Mouse (Mus musculus) adrenal gland, postnatal 25 days (tissue): ENCODE results near the gene Gm20458. TPM values are rescaled to one million over a fixed set of nuclear protein-coding genes. Genes with fewer than 3 reads are reported as not detected.

Experiments used
- DNase-seq: peaks from one replicate; pipeline ENCODE4 v3.0.0; 2021; ENCODE audit warnings: mixed read lengths
- total RNA-seq: library from RNA; stranded (reverse); gene quantifications from 2 replicates; pipeline ENCODE4 v1.2.3, GENCODE M21; 2021

The Gm20458 gene
- total RNA-seq, 1 experiment from 2014 or later, result 4.0 TPM

DNA sequence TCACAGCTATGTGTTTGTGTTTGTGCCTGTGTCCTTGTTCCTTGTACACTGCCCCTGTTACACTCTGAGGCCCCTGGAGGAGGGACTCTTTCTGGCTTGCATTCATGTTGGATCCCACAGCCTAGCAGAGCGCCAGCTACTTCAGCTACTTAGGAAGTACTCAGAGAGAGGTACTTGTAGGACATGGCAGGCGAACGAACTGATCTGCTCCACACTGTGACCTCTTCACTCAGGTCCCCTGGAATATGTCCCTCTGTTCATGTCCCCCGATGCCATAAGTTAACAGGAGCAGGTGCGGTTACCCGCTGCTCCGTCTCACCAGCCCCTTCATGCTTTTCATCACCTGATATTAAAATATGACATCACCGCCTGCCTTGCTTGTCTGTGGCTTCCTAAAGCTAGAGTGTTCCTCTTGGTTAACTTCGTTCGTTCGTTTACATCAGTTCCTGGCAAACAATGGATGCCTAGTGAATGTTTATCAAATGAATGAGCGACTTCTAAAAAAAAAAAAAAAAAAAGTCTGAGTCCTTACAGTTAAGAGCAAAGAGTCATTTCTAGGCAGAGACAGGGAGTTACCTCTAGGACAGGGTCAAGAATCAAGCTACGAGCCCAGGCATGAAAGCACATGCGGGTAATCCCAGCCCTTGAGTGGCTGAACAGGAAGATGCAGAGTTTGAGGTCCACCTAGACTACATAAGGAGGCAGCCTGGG, 7.6 kb upstream of the Gm20458 start:
- DNase-seq, result no peak

DNA sequence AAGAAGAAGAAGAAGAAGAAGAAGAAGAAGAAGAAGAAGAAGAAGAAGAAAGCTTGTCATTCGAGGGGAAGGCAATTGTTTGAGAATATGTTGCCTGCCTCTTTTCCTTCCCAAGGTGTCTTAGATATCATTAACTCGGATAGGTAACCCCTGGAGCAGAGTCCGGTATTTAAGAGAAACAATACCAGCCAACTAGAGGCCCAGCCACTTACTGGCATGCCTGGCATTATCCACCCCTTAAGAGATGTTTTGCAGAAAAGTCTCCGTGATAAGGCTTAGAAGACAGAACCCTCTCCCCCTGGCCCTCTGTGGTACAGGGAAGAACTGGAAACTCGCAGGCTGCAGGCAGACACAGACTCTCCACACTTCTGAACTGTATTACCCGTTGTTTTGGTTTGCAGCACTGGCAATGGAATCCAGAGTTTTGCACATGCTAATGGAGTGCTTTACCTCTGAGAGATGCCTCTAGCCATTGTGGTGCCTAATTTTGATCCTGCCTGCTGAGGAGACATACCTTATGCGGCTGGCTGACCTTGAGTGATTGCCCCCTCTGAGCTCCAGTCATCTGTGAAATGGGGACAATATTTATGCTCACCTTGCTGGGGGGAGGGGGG, 6.8 kb upstream of the Gm20458 start:
- DNase-seq, result no peak

DNA sequence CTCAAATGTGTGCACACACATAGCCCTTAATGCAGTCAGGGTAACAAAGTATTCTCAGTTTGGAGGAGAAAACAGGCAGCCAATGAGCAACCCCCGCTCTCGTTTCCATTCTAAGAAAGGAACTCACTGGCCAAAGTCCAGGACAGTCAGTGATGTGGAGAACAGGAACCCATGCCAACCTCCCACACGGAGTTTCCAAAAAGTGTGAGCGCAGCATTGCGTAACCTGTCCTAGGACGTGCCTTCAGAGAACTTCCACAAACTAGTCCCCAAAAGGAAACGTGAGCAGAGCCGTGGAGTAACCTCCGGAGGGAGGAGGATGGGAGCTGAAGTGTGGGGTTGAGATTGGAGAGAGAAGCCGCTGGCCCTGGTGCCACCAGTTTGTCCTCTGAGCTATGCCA, 5.9 kb upstream of the Gm20458 start:
- DNase-seq, result peak; percentile 66

DNA sequence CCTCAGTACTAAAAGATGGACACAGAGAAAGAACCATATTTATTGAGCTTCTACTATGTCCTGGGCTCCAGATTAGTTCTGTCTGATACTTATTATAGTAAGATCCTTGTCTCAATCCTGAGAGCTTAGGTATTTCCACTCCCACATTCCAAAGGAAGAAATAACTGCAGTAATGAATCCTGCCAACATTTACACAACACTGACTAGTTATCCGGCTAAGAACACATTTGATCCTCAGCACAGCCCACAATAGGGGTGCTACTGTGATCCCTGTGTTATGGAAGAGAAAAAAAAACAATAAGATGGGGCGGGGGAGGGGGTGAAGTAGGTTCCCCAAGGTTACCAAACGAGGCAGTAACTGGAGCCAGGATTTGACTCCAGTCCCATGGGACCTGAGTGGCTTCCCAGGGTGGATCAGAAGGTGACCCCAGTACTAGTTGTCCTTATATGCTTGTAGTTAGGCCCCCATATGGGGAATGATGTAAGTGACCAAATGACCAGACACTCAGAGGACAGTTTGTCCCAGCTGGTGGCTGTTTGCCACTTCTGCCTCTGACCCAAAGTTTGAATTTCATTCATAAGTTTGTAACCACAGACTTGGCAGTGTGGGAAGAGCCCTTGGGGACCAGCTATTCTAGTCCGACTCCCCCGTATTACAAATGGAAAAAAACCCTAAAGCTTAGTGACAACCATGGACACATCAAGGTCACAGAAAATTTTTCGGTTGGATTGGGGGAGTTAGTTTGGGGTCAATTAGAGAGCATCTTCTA, 5.2 kb upstream of the Gm20458 start:
- no peak for DNase-seq

DNA sequence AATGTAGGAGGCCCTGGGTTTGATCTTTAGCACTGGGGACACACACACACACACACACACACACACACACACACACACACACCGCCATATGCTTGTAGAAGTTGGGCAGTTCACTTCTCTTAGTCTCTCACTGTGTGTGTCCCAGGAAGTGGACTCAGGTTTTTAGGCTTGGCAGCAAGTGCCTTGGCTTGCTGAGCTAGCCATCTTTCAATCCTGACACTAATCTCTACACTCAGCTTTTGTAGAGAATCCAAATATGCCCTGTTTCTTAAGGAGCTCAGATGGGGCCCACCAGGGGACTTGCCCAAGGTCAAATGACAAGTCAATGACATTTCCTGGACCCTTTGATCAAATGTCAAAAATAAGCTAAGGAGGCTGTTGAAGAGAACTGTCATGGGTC, 4.4 kb upstream of the Gm20458 start:
- DNase-seq, result no peak

DNA sequence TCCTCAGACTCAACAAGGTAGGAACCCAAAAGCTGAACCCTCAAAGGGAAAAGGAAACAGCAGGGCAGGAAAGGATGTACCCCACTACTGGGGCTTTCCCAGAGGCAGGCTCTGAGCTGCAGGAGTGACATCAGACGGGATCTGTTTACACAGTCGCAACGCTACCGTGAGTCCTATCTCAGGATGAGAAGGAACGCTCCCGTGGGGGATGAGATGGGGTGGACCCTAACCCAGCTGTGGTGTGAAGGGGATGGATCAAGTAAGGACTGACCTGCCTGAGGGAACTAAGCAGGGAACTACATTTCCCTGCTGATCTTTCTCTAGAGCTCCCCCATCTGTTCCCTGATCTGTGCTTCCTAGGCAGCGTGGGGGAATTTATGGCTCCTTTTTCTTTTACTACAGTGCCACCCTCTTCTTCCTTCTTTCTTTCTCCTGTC, 3.9 kb upstream of the Gm20458 start, which contains the start of gene Sys1:
Sys1 (plus strand) TSS at position 101 of the 437 bp plus-strand sequence.
- no peak for DNase-seq

DNA sequence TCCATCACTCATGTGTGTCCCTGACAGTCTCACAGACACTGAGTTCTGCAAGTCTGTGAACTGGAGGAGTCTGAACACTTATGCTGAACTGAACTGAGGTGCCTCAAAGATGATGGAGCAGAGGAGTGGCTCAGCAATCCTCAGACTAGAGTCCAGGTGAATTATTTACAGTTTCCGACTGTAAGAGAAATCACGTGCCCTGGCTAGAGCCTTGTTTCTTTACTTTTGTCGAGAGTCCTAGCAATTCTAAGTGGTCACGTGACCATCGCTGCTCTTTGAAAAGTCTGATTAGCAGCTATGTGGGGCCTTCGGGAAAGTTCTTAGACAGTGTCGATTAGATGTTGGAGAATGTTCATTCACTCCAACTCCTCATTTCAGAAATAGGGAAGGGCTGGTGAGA, 2.8 kb upstream of the Gm20458 start:
- no peak for DNase-seq

DNA sequence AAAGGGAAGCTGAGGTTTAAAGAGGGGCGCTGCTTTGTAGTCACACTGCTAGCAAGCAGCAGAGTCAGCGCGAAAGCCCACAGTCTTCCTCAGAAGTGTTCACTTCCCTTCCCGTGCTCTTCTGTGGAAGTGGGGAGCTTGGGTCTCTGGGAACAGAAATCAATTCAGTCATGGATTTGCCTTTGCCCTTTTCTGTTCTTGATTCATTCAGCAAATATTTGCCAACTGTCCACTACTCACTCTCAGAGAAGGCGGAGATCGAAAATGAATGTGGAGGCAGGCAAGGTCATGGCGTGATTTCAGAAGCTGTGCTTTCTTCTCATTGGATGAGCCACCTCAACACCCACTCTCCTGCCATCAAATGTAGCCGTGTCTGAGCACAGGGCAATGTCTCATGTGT, 2.2 kb upstream of the Gm20458 start:
- peak; percentile 51 for DNase-seq

DNA sequence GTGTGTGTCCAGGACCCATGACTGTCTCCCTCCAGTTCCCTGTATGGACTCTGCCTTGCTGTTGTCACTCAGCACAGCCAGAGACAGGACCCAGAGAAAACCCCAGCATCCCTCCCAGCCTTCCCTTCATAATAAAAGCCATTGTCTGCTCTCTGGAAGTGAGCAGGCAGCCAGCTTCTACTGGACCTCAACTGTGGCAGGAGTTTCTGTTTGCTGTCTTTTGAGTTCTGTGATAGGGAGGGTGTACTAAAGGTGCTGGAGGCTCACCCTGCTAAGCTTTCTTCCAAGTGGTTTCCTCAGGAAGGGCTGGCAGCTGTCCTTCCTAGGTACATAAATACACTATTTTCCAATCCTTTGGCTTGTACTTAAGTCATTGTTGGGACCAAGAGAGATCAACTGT, 4.4 kb downstream of the Gm20458 start:
- DNase-seq, result no peak

DNA sequence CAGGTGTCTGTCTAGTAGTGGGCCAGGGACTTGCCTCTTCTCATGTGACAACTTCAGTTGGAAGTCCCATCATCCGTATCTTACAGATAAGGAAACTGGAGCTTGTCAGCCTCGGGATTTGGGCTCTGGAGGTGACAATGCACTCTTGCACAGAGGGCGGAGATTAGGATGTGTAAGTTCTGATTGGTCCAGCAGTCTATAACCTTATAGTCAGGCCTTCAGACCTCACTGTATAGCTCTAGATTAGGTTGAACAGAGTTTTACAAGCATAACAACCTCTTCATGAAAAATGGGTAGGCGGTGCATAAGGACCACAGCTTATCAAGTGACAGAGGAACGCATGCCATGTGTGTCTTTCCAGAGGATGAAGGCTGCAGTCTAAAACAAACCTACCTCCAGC, 6.0 kb downstream of the Gm20458 start:
- no peak for DNase-seq

DNA sequence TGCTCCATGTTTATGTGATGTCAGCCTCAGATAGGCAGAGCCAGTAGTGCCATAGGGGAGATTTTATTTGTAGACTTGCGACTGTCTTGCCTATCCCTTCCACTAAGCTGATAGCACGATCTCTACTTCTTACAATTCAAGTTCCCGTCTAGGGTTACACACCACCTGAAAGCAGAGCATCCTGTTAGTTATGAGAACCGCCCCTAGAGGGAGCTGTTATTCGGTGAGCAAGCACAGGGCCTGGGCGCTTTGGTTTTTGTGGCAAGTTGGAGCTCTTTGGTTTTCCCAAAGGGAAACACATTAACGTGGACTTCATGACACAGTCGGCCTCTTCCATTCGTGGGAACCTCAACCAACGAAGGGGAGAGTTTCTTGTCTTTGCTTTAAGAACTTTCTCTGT, 9.5 kb downstream of the Gm20458 start:
- DNase-seq, result peak; percentile 47

DNA sequence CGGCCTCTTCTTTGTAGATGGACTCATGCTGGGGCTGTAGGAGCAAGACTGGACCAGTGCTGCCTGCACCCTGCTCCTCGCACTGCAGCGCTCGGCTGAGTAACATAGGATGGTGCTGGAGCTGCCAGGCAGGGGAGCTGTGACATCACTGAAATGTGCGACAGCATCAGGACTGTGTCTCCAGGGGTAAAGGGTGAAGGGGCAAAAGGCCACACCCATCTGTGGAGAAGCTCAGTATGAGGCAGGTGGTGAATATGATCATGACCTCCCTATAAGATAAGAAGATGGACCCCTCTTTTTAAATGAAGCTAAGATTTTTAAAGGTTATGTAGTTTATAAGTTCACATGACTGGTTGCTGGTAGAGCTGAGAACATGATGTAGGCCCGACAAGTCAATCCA, 12.9 kb downstream of the Gm20458 start, which contains the start of gene Trp53tg5:
Trp53tg5 (minus strand) TSS at position 101 of the 400 bp plus-strand sequence.
- no peak for DNase-seq

DNA sequence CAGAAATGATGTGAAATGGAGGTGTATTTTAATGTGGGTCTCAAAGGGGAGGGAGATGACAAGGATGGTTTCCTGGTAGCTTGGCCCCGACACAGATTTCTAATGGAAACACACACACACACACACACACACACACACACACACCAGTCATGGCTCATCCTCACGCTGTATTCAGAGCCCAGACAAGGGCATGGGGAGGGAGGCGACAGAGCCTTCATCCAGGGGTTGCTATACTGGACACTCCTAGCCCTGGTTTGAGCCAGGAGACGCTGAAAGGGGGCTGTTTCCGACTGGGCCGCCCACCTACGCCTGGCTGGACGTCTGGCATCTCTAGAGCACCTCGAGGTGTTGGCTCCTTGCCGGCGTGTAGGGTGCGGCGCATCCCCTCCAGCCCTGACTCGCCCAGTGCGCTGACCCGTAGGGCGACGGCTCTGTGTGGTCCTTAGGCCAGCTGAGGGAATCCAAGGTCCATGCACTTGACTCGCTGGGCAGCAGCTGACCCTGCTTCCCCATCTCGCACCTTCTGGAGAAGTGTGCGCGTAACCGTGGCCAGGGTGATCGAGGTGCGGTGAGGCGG, 25.0 kb downstream of the Gm20458 start, which contains the start of gene Dbndd2:
Dbndd2 (plus strand) TSS at position 426 of the 577 bp plus-strand sequence.
- peak; percentile 39 for DNase-seq

DNA sequence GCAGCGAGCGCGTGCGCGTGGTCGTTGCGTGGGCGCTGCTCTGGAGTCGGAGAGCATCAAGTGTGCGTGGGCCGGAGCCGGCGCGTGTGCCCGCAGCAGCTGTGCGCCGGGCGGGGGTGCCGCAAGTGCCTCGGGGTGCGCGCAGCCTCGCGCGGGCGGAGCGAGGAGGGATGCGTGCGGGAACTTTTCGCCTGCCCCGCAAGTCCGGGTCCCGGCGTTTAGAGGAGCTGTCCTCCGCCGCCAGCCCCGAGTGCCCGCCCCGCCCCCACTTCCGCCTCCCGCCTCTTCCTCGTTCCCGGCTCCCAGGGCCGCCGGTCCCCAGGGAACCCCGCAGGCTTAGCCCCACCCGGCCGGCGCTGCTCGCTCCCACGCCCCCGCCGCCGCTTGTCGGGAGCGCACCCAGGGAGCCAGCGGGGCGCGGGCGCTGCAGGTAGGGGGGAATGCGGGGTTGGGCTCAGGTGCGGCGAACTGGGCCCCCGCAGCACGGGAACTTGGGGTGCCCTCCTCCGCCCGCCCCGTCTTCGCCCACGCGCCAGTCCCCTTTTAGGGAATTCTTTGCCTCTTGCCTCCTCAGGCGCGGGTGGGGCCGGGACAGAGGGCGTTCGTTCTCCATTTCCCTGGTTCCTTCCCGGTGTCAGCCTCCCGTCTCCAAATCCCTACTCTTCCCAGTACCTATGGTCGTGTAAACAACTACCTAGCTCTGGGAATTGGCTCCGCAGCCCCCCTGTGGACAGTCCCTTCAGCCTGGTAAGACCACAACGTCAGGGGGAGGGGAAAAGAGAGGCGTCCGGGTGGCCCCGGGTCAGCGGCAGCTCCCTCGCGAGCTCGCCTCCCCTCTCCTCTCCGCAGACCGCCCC, 25.7 kb downstream of the Gm20458 start:
- DNase-seq, result peak; percentile 74

DNA sequence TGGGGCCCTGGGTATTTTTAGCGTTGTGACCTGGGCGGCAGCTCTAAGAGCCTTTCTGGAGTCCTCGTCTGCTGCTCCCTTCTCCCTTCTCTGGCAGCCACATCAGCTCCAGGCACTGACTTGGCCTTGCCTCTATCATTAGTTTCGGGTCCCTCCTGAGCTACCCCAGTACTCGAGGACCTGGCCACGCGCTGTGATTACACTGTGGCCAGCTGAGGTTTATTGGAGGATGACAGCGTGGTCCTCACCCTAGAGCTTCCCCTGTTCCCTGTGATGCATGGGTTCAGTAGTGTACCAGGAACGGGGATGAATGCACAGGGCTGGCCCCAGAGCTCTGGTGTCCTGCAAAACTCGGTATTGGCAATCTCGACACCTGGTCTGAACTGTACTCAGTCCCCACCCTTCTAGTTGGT, 26.4 kb downstream of the Gm20458 start:
- DNase-seq, result no peak

DNA sequence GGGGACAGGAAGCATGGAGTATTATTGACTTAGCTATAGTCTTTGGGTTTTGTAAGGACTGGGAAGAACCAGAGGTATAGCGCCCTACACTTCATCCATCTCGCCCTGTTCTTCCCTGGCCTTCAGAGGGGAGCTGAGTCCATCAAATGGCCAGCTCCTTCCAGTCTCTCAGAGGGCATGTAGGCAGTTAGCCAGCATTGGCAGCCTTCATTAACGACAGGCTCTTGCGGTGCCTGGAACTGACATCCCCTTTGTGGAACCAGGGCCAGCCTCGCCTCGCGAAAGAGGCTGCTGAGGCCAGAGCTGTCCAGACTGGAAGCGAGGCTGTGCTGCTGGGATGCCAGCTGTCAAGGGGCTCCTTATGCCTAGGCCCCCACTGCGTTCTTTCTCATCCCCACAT, 27.0 kb downstream of the Gm20458 start:
- DNase-seq, result no peak

DNA sequence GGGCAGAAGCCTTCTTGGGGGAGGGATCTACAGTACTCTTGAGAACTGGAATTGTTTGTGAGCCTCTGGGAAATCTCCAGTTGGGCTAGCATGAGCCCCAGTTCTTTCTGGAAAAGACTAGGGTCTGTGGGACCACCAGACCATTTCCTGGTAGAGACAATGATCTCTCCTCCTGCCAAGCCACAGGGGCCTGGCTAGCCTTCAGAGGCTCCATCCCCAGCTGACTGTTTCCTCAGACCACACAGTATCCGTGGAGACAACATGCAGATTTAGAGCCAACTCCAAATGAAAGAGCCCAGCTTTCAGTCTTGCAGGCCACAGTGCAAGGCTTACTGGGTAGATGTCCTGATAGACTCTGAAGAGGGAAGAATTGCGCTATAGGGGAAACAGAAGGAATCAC, 33.4 kb downstream of the Gm20458 start:
- no peak for DNase-seq

DNA sequence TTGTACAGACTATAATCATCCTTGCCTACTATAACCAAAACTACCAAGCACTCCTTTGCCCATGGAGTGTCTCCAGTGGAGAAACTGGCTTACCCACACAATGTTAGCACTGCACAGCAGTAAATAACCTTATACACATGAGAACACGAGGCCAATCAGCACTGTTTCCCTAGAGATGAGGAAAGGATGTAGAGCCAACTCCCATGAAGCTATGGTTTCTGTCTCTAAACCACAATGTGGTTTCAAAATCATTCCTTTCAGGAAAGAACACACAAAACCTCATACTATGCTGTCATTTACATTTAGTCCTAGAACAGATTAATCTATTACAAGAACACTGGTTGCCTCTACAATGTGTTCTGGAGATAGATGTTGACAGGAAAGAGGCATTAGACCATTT, 35.6 kb downstream of the Gm20458 start:
- no peak for DNase-seq

DNA sequence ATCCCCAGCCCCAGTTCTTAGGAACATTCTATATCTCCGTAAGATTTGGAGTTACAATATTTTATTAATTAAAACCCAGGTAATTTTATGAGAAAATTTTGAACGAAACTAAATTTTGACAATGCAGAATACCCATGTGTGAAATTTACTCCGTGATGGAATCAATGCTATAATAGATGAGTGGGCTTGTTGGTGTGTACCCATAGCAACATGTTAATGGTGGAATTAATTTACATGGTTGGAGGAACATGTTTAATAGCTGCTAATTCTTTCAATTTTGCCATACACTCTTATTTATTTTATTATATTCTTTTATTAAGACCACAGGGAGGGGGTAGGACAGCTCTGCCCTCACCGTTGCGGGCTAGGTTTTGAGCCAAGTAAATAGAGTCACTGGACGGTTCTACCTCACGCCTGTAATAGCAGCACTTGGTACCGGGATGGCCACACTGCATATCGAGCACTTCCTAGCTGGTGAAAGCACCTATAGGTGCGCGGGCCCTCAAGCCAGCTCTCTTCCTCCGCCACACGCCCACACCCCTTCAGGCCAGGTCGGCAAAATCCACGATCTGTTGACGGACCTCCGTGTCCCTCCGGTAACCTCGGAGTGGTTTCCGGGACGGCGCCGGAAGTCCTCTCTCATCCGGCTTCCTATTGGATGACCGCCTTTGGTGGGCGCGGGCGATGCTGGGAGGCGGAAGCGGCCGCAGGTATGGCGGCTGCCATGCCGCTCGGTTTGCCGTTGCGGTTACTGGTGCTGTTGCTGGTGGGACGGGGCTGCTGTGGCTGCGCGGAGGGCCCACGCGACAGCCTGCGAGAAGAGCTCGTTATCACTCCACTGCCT, 36.3 kb downstream of the Gm20458 start, which contains the start of gene Pigt:
Pigt (plus strand) TSS at position 674 of the 844 bp plus-strand sequence.
- peak; percentile 88 for DNase-seq

DNA sequence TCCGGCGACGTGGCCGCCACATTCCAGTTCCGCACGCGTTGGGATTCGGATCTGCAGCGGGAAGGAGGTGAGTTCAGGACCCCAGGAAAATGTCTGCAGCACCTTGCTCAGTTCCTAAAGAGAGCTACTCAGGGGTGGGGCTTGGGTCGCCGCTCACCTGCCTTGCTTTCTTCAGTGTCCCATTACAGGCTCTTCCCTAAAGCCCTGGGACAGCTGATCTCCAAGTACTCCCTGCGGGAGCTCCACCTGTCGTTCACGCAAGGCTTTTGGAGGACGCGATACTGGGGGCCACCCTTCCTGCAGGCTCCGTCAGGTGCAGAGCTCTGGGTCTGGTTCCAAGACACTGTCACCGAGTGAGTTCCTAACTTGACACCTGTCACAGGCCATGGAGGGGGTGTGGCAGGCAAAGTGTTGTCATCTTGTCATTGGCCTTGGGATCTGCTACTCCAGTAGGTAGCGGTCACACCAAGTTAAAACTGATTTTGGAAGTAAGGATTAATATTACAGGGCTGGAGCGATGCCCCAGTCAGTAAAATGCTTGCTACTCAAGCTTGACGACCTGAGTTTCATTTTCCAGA, 37.0 kb downstream of the Gm20458 start:
- no peak for DNase-seq
